ENCODE assay signal across 22 mouse cellular contexts in the genomic region with DNA sequence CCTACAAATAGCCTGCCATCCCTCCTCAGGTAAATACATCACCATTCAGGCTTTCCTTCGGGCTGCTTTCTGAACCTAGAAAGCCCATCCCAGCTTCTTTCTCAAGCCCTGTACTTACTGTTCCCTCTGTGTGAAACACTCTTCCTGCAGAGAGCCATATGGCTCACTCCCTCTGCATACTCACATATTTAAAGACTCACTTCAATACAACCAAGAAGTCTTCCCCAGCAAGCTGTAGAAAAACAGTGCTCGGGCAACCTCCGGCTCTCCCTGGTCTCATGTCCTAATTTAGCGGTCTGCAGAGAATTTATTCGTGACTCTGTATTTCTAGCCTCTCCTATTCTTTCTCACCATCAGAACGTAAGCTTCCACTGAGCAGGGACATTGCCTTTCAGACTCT.
DNase-seq lines count a peak whose midpoint lies in the region; ATAC-seq lines count a peak whose summit lies in the region.
"Had no signal": no experiment of that assay in that cellular context is flagged by ENCODE, and none has a peak within 500 bp of the region (broad histone marks: within the 10 kb centered on the region; RNA-seq: fewer than 3 reads in every experiment).

No protein-coding gene starts in this region.

- H3K27ac ChIP-seq in hindbrain, embryonic 16.5 days (ENCODE audit: low read depth, low read length): 0 out of 2 replicates have a peak overlapping the region, but pooled peaks have one; percentile 9
- no peak overlapping the region for H3K27ac ChIP-seq in hindbrain, embryonic 10.5 days
- H3K27ac ChIP-seq: embryonic facial prominence, embryonic 15.5 days; heart, adult 2 months; heart, embryonic 15.5 days; limb, embryonic 13.5 days; liver, embryonic 14.5 days; lung, embryonic 15.5 days; midbrain, embryonic 13.5 days; neural tube, embryonic 12.5 days; stomach, postnatal 0 days had no signal

- H3K9me3 ChIP-seq in hindbrain, embryonic 16.5 days (ENCODE audit: control insufficient read depth, low read length): no peaks in the 10 kb centered on the region
- no peaks in the 10 kb centered on the region for H3K9me3 ChIP-seq in hindbrain, embryonic 10.5 days
- H3K9me3 ChIP-seq: embryonic facial prominence, embryonic 15.5 days; heart, embryonic 15.5 days; limb, embryonic 13.5 days; lung, embryonic 15.5 days; midbrain, embryonic 13.5 days; neural tube, embryonic 12.5 days had no signal

- H3K4me1 ChIP-seq in hindbrain, embryonic 16.5 days (ENCODE audit: control insufficient read depth, insufficient read depth, low read depth, low read length): peaks cover 16% of the 10 kb centered on the region
- H3K4me1 ChIP-seq in hindbrain, embryonic 10.5 days (replicated peaks): peaks cover 28% of the 10 kb centered on the region

- no peak overlapping the region for H3K4me2 ChIP-seq in hindbrain, embryonic 16.5 days (ENCODE audit: low read length)
- H3K4me2 ChIP-seq: embryonic facial prominence, embryonic 15.5 days; heart, embryonic 15.5 days; limb, embryonic 13.5 days; lung, embryonic 15.5 days; midbrain, embryonic 13.5 days; neural tube, embryonic 12.5 days had no signal

- H3K27me3 ChIP-seq in hindbrain, embryonic 16.5 days (replicated peaks; ENCODE audit: control insufficient read depth, insufficient read depth, low read length): no peaks in the 10 kb centered on the region
- peaks cover 6% of the 10 kb centered on the region; the same call in 1 of the 2 replicates for H3K27me3 ChIP-seq in hindbrain, embryonic 10.5 days (ENCODE audit: insufficient read depth, poor library complexity, severe bottlenecking)
- H3K27me3 ChIP-seq: embryonic facial prominence, embryonic 15.5 days; heart, embryonic 15.5 days; limb, embryonic 13.5 days; lung, embryonic 15.5 days; midbrain, embryonic 13.5 days; neural tube, embryonic 12.5 days had no signal

- H3K4me3 ChIP-seq in hindbrain, embryonic 16.5 days (ENCODE audit: low read length): no peak overlapping the region
- no peak overlapping the region for H3K4me3 ChIP-seq in hindbrain, embryonic 10.5 days
- H3K4me3 ChIP-seq: embryonic facial prominence, embryonic 15.5 days; heart, adult 2 months; heart, embryonic 15.5 days; limb, embryonic 13.5 days; lung, embryonic 15.5 days; midbrain, embryonic 13.5 days; neural tube, embryonic 12.5 days had no signal

- intact Hi-C loops in left cerebral cortex, postnatal 14 days (cut with DNase I): loop anchor here (5.0 kb wide), 1 partner anchor 81 kb away; the partner anchor contains the start of gene Nos1ap

- no peak for ATAC-seq in hindbrain, embryonic 16.5 days
- ATAC-seq in CD4-positive, CD25-positive, alpha-beta regulatory T cell, adult 4 months: no peak
- ATAC-seq: forebrain, postnatal 0 days; midbrain, embryonic 13.5 days had no signal

- no peaks in the 10 kb centered on the region for H3K36me3 ChIP-seq in hindbrain, embryonic 16.5 days (ENCODE audit: control insufficient read depth, insufficient read depth, low read length)
- no peaks in the 10 kb centered on the region for H3K36me3 ChIP-seq in hindbrain, embryonic 10.5 days
- H3K36me3 ChIP-seq: embryonic facial prominence, embryonic 15.5 days; heart, embryonic 15.5 days; limb, embryonic 13.5 days; lung, embryonic 15.5 days; midbrain, embryonic 13.5 days; neural tube, embryonic 12.5 days had no signal

- DNase-seq in hindbrain, embryonic 10.5 days (ENCODE audit: low spot score): no peak
- peak; percentile 86 for DNase-seq in brain, adult 2 months (ENCODE audit: low read depth, low spot score)
- peak; percentile 28 to 51 for DNase-seq in cerebellum, adult 18-20 months
- DNase-seq in left cerebral cortex, postnatal 14 days (ENCODE audit: low spot score in 2 of 2): peak; percentile 36 to 39
- DNase-seq in kidney, postnatal 10 days: no peak
- DNase-seq: adrenal gland, adult 2 months; forebrain, postnatal 0 days; gastrocnemius, postnatal 25 days; heart, adult 2 months; kidney, adult 11 months; layer of hippocampus, postnatal 36 days; thymus, postnatal 14 days had no signal

- WGBS in hindbrain, embryonic 16.5 days: 59% methylated on average over 6 of the region's 6 CpGs
- 70% methylated on average over 6 of the region's 6 CpGs for WGBS in hindbrain, embryonic 10.5 days

- H3K9ac ChIP-seq in hindbrain, embryonic 16.5 days (ENCODE audit: low read depth, low read length): no peak overlapping the region
- H3K9ac ChIP-seq: embryonic facial prominence, embryonic 15.5 days; forebrain, postnatal 0 days; heart, embryonic 15.5 days; limb, embryonic 13.5 days; liver, embryonic 14.5 days; lung, embryonic 15.5 days; midbrain, embryonic 13.5 days; neural tube, embryonic 12.5 days had no signal

Comparison
In these comparisons a context has a peak if more than half of its experiments do, and no peak if none do; other contexts are left out.
1. DNase-seq: peak in brain, adult 2 months (single experiment), cerebellum, adult 18-20 months (2 of 2) and left cerebral cortex, postnatal 14 days (2 of 2); none in hindbrain, embryonic 10.5 days (single experiment) and kidney, postnatal 10 days (single experiment).